Comparison of ENCODE assay signal across 16 mouse cellular contexts in the genomic region with DNA sequence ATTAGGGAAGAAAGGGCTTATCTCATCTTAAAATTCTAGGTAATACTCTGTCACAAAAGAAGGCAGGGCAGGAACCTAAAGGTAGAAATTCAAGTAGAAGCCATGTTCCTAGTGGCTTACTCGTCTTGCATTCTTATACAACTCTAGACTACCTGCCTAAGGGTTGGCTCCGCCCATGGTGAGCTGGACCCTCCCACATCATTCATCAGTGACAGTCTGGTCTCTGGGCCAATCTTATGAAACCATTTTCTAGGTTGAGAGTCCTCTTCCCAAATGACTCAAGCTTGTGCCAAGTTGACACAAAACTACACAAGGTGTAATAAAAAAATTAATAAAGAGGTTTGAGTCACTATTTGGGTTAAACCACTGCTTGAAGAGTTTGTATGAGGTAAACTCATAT.
"Had no signal": no experiment of that assay in that cellular context is flagged by ENCODE, and none has a peak within 500 bp of the region (broad histone marks: within the 10 kb centered on the region; RNA-seq: fewer than 3 reads in every experiment).

No protein-coding gene starts in this region.

- H3K4me3 ChIP-seq: neural tube, embryonic 13.5 days; neural tube, embryonic 15.5 days; stomach, embryonic 15.5 days had no signal

- H3K36me3 ChIP-seq: neural tube, embryonic 13.5 days; neural tube, embryonic 15.5 days; stomach, embryonic 15.5 days had no signal

- H3K4me2 ChIP-seq: neural tube, embryonic 13.5 days; neural tube, embryonic 15.5 days; stomach, embryonic 15.5 days had no signal

- DNase-seq: retina, postnatal 1 day; right cerebral cortex, adult 18-20 months; right cerebral cortex, postnatal 14 days; right cerebral cortex, postnatal 25 days; right cerebral cortex, postnatal 4 days; spleen, adult 18-20 months; thymus, adult 18-20 months; thymus, adult 2 months; thymus, postnatal 14 days; thymus, postnatal 25 days; thymus, postnatal 36 days; thymus, postnatal 4 days had no signal

- H3K27me3 ChIP-seq: neural tube, embryonic 13.5 days; neural tube, embryonic 15.5 days; stomach, embryonic 15.5 days had no signal

- H3K9ac ChIP-seq: neural tube, embryonic 13.5 days; neural tube, embryonic 15.5 days; stomach, embryonic 15.5 days had no signal

- H3K4me1 ChIP-seq: neural tube, embryonic 13.5 days; neural tube, embryonic 15.5 days; stomach, embryonic 15.5 days had no signal

- H3K27ac ChIP-seq: neural tube, embryonic 13.5 days; neural tube, embryonic 15.5 days; stomach, embryonic 15.5 days; stomach, postnatal 0 days had no signal

- H3K9me3 ChIP-seq: neural tube, embryonic 13.5 days; neural tube, embryonic 15.5 days; stomach, embryonic 15.5 days had no signal
